Mouse (Mus musculus) forebrain, embryonic 10.5 days (tissue): ENCODE results near the gene Astn1. TPM values are rescaled to one million over a fixed set of nuclear protein-coding genes. Genes with fewer than 3 reads are reported as not detected.

Experiments used
- DNase-seq: peaks from one replicate; pipeline ENCODE4 v3.0.0-alpha.2; 2017; ENCODE audit warnings: low spot score; ENCODE audit errors: extremely low spot score
- H3K27ac ChIP-seq: fragments of 300-500 bp; sonication (generic); 2 replicates; pipeline ENCODE4 v1.5.1; 2016; ENCODE audit warnings: mild to moderate bottlenecking
- H3K27me3 ChIP-seq: fragments of 300-500 bp; sonication (generic); 2 replicates; pipeline ENCODE4 v1.6.1; 2016; ENCODE audit warnings: mild to moderate bottlenecking; ENCODE audit not compliant: poor library complexity, severe bottlenecking
- H3K36me3 ChIP-seq: fragments of 300-500 bp; sonication (generic); replicated peaks from 2 replicates; pipeline ENCODE4 v1.6.1; 2016; ENCODE audit warnings: mild to moderate bottlenecking, moderate library complexity
- H3K4me1 ChIP-seq: fragments of 300-500 bp; sonication (generic); 2 replicates; pipeline ENCODE4 v1.6.1; 2016
- H3K4me3 ChIP-seq: fragments of 300-500 bp; sonication (generic); 2 replicates; pipeline ENCODE4 v1.5.1; 2016; ENCODE audit warnings: mild to moderate bottlenecking, moderate library complexity
- H3K9me3 ChIP-seq: fragments of 300-500 bp; sonication (generic); 2 replicates; pipeline ENCODE4 v1.6.1; 2016; ENCODE audit warnings: mild to moderate bottlenecking, moderate library complexity
- WGBS: fragments of 180-500 bp; shearing (Covaris S2); methylation state at CpG from one replicate; pipeline ENCODE4 v1.1.7; 2016; 5-methylcytosine and 5-hydroxymethylcytosine counted together
- polyA plus RNA-seq: library from polyadenylated mRNA; unstranded; fragments of >200 nt; fragmentation: Nextera tagmentation; extraction: Ambion mirVana; gene quantifications from 2 replicates; pipeline ENCODE4 v1.2.1, GENCODE M21; 2016

Astn1 gene
- polyA plus RNA-seq, 1 experiment from 2014 or later: 8.2 TPM

GRCm38 (mm10) chr1:158447956-158448355 is 85.9 kb downstream of the Astn1 start:
- Histone ChIP-seq H3K36me3 (no peaks in the 10 kb centered on the region), H3K4me3 (no peak overlapping the region), H3K9me3 (no peaks in the 10 kb centered on the region), H3K27ac (no peak overlapping the region), H3K4me1 (peaks cover 10% of the 10 kb centered on the region), H3K27me3 (no peaks in the 10 kb centered on the region)
- 74% methylated on average over 7 of the region's 7 CpGs for WGBS
- no peak for DNase-seq

- Histone ChIP-seq H3K4me1 (peaks cover 8% of the 10 kb centered on the region), H3K27ac (no peak overlapping the region), H3K36me3 (no peaks in the 10 kb centered on the region), H3K9me3 (no peaks in the 10 kb centered on the region), H3K27me3 (no peaks in the 10 kb centered on the region), H3K4me3 (no peak overlapping the region)
- DNase-seq: no peak
Measured at GRCm38 (mm10) chr1:158452675-158453074, 90.6 kb downstream of the Astn1 start.

DNA sequence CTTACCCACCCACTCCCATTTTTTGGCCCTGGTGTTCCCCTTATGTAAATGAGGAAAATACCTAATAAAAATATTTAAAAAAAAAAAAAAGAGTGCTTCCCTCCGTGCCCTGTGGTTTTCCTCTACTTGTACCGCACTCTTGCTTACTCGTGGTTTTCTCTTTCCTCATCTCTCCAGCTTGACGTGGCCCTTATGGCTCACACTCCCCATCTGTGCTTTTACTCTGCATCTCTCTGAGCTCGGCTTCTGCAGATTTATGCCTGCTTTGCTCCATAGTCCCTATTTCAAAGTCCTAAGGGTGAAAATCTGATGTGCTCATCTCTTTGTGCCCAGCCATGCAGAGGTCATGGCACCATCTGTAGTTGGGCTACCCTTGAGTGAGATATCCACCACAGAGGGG is 91.5 kb downstream of the Astn1 start:
- Histone ChIP-seq H3K36me3 (no peaks in the 10 kb centered on the region), H3K4me3 (no peak overlapping the region), H3K27ac (no peak overlapping the region), H3K4me1 (no peaks in the 10 kb centered on the region), H3K9me3 (no peaks in the 10 kb centered on the region), H3K27me3 (no peaks in the 10 kb centered on the region)
- no peak for DNase-seq
- whole genome bisulfite sequencing: 89% methylated on average over 5 of the region's 5 CpGs

DNA sequence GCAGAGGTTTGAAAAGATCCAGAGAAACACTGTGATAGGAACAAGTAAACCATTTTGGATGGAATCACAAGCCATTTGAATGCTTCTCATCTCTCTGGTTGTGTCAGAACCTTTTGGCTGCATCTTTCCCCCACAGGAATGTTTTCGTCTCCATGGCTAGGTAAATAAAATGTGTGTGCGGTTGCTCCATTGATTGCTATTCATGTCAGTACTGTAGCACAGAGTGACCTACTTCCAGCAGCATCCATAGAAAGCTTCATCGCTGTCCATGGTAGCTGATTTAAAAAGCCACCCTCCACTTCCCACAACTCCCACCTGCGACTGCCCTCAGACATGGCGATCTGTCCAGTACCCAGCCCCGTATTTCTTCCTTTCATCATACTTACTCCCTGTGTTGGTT is 101.9 kb downstream of the Astn1 start:
- peaks cover 20% of the 10 kb centered on the region for H3K4me1 ChIP-seq
- no peak overlapping the region for H3K4me3 ChIP-seq
- H3K9me3 ChIP-seq: no peaks in the 10 kb centered on the region
- no peak for DNase-seq
- H3K36me3 ChIP-seq: no peaks in the 10 kb centered on the region
- no peak overlapping the region for H3K27ac ChIP-seq
- no peaks in the 10 kb centered on the region for H3K27me3 ChIP-seq
- 77% methylated on average over 6 of the region's 6 CpGs for WGBS

DNA sequence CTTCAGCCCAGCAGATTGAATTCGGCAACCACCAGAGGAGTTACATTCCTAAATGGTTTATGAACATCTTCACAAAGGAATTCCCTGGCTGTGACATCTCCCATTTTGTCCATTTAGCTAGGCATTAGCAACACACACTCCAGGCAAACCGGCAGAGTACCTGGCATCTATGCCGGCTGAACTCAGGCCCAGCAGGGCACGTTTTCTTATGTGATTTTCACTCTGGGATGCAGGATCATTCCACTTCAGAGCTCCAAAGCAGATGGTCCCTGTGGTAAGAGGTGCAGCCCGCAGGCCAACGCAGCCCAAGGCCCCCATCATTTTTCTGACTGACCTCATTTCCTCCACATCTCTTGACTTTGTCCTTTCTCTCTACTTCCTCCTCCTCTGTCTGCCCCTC is 103.2 kb downstream of the Astn1 start:
- Histone ChIP-seq H3K36me3 (no peaks in the 10 kb centered on the region), H3K4me1 (peaks cover 20% of the 10 kb centered on the region), H3K9me3 (no peaks in the 10 kb centered on the region), H3K27ac (no peak overlapping the region), H3K27me3 (no peaks in the 10 kb centered on the region), H3K4me3 (no peak overlapping the region)
- no peak for DNase-seq
- 59% methylated on average over 6 of the region's 6 CpGs for WGBS

DNA sequence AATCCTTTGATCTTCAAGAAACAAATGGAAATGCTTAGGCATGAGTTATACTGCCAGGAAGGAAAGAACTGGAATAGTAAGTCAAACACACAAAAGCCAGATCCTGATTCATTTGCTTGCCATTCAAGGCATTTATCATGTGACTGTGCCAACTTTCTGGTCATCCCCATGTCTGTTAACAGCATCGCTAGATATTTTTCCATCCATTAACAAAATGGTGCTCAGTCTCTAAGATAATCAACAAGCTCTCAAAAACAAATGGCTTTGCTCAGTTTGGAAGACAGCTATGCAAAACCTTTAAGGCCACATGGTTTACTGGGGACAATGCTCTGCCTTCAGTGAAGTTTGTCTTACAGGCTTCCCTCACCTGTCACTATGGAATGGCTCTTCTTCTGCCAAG is 115.8 kb downstream of the Astn1 start:
- Histone ChIP-seq H3K4me1 (no peaks in the 10 kb centered on the region), H3K27me3 (no peaks in the 10 kb centered on the region), H3K36me3 (peaks cover 2% of the 10 kb centered on the region; the same call in 1 of the 2 replicates), H3K4me3 (no peak overlapping the region), H3K9me3 (no peaks in the 10 kb centered on the region), H3K27ac (no peak overlapping the region)
- no peak for DNase-seq
- WGBS: 94% methylated on average over 1 of the region's 1 CpGs

- 83% methylated on average over 6 of the region's 6 CpGs for WGBS
- no peaks in the 10 kb centered on the region for H3K9me3 ChIP-seq
- H3K27me3 ChIP-seq: no peaks in the 10 kb centered on the region
- no peak overlapping the region for H3K4me3 ChIP-seq
- no peaks in the 10 kb centered on the region for H3K4me1 ChIP-seq
- no peak for DNase-seq
- H3K36me3 ChIP-seq: no peaks in the 10 kb centered on the region
- no peak overlapping the region for H3K27ac ChIP-seq
Measured at GRCm38 (mm10) chr1:158480285-158480684, 118.2 kb downstream of the Astn1 start.

DNA sequence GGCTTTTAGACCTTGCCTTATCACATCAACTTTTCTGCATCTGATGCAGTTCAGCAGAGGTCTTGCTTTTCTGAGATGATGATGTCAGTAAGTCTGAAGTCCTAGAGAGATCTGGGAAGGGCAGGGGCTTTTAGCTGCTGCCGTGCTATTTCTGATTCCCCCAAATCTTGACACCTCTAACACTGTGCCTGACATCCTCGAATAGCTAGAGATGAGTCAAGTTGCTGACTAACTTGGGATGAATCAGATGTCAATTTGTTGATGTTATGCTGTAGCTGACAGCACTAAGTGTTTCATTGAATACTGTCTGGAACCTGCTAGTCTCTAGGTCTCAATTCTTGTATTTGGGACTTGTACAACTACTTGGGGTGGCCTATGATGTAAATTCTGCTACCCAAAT is 121.7 kb downstream of the Astn1 start:
- Histone ChIP-seq H3K36me3 (no peaks in the 10 kb centered on the region), H3K27ac (no peak overlapping the region), H3K9me3 (no peaks in the 10 kb centered on the region), H3K4me3 (no peak overlapping the region), H3K4me1 (peaks cover 2% of the 10 kb centered on the region), H3K27me3 (no peaks in the 10 kb centered on the region)
- no peak for DNase-seq
- 86% methylated on average over 2 of the region's 2 CpGs for WGBS

DNA sequence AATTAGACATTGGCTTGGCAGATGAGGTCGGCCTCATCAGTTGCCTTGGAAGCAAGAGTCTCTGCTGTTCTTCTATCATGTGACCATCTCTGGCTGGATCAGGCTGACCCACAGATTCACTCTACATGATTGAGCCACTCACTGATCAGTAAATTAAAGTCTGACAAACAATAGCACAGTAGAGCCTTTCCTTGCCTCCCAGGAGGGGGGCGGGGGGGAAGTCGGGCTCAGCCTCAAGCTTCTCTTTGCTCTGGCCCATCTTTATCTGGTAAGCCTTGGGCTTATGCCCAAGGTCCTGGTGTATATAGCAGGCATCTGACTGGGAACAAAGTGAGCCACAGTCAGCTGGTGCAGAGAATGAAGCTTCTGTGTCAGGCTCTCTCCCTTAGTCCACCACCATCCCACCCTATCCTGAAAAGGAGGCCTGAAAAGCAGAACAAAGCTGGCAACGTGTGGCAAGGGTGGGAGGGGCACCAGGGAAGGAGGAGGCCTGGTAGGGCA is 127.5 kb downstream of the Astn1 start:
- 18% methylated on average over 4 of the region's 4 CpGs for WGBS
- Histone ChIP-seq H3K9me3 (no peaks in the 10 kb centered on the region), H3K36me3 (no peaks in the 10 kb centered on the region), H3K27me3 (no peaks in the 10 kb centered on the region), H3K4me3 (no peak overlapping the region), H3K4me1 (peaks cover 22% of the 10 kb centered on the region), H3K27ac (peak overlapping the region; percentile 77)
- peak; percentile 23 for DNase-seq

DNA sequence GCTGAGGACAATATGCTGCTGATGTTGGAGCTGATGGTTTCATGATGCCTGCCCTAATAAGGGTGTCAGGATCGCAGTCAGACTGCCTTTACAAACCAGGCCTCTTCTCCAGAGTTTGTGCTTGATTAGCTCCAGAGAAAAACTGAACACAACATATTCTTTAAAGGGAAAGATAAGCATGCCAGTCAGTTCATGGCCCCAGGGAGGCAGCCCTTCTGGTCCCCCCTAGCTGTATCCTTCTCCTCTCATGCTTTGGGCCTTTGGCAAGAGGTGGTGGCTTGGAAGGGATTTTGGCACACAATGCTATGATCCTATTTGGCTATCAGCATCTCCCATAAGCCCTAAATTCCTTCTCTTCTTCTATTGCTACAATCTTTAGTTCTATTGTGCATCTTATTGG is 128.1 kb downstream of the Astn1 start:
- H3K27ac ChIP-seq: peak overlapping the region; percentile 77
- DNase-seq: no peak
- whole genome bisulfite sequencing: 23% methylated on average over 1 of the region's 1 CpGs

DNA sequence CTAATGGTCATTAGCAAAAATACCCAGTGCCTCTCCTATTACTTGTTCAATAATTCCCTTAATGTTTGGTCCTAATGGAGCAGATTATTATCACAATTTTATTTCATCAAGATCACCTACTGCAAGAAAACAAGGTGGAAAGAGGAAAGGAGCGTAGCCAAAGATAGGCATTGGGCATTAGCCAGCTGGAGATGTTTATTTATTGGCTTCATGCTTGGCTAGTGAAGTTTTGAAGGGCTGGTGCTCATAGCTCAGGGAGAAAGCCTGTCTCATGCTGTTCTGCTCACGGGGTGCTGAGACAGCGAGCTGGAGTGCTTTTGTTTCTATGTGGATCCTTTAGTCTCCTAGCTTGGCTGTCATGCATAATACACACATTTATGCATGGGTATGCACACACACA is 131.2 kb downstream of the Astn1 start:
- no peak overlapping the region for H3K27ac ChIP-seq

More for the DNA sequence above, 128.1 kb downstream of the Astn1 start:
- H3K27me3 ChIP-seq: no peaks in the 10 kb centered on the region
- no peaks in the 10 kb centered on the region for H3K9me3 ChIP-seq
- H3K36me3 ChIP-seq: no peaks in the 10 kb centered on the region
- H3K4me3 ChIP-seq: no peak overlapping the region
- peaks cover 22% of the 10 kb centered on the region for H3K4me1 ChIP-seq

GRCm38 (mm10) chr1:158500140-158500539 is 138.1 kb downstream of the Astn1 start:
- no peaks in the 10 kb centered on the region for H3K9me3 ChIP-seq
- no peak for DNase-seq
- H3K27me3 ChIP-seq: no peaks in the 10 kb centered on the region
- H3K4me1 ChIP-seq: 0 out of 2 replicates have a peak, but pooled peaks cover 6% of the 10 kb centered on the region
- peaks cover 7% of the 10 kb centered on the region; the same call in 1 of the 2 replicates for H3K36me3 ChIP-seq
- WGBS: 74% methylated on average over 4 of the region's 4 CpGs
- H3K4me3 ChIP-seq: no peak overlapping the region
- H3K27ac ChIP-seq: no peak overlapping the region

More for the DNA sequence above, 131.2 kb downstream of the Astn1 start:
- Histone ChIP-seq H3K4me3 (no peak overlapping the region), H3K4me1 (peaks cover 22% of the 10 kb centered on the region), H3K9me3 (no peaks in the 10 kb centered on the region), H3K27me3 (no peaks in the 10 kb centered on the region), H3K36me3 (no peaks in the 10 kb centered on the region)
- DNase-seq: no peak
- 71% methylated on average over 3 of the region's 3 CpGs for WGBS

DNA sequence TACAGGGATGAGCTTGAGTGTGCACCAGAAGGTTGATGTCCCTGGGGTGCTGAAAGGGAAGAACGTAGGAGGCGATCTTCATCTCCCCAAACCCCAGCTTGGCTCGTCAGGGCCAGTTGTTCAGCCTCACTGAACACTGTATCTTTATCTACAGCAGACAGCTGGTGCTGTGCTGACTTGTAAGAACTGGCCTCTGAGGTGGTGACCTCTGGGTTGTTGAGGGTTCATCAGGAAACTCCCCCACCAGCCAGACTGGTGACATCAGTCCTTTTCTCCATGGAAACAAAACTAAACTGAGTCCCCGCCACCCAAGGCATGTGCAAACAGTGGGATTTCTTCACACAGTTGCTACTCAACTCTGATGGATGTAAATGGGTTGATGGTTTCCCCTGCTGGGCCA is 138.9 kb downstream of the Astn1 start:
- Histone ChIP-seq H3K27ac (no peak overlapping the region), H3K9me3 (no peaks in the 10 kb centered on the region), H3K4me1 (0 out of 2 replicates have a peak, but pooled peaks cover 6% of the 10 kb centered on the region), H3K36me3 (peaks cover 16% of the 10 kb centered on the region), H3K4me3 (no peak overlapping the region), H3K27me3 (no peaks in the 10 kb centered on the region)
- no peak for DNase-seq
- 71% methylated on average over 4 of the region's 4 CpGs for WGBS

DNA sequence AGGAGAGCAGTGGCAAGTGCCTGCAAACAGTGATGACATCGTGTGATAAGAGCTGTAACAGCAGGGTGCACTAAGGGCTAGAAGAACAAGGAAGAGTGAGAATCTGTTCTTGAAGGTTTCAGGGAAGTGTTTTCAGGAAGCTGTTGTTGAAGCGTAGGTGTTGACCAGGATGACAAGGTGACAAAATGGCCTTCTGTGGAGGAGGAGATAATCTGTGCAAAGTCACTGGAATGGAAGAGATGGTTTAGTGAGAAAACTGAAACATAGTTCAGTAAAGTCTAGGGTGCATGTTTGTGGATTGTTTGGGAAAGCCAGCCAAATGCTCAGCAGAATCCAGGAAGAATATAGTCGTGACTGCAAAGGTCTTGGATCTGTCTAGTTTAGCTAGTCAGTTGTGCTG is 145.5 kb downstream of the Astn1 start:
- H3K4me3 ChIP-seq: no peak overlapping the region
- H3K9me3 ChIP-seq: no peaks in the 10 kb centered on the region
- H3K36me3 ChIP-seq: peaks cover 30% of the 10 kb centered on the region
- H3K27ac ChIP-seq: no peak overlapping the region
- no peaks in the 10 kb centered on the region for H3K27me3 ChIP-seq
- no peak for DNase-seq
- 80% methylated on average over 3 of the region's 3 CpGs for WGBS
- no peaks in the 10 kb centered on the region for H3K4me1 ChIP-seq
